Mouse (Mus musculus): ENCODE measurements around the gene Prox2.

Gene Prox2

GRCm38 (mm10) chr12:85131361-85131760 is 20.8 kb upstream of the Prox2 start:
- DNase-seq (ENCODE audit: low spot score in 2 of 2), result no peak

- DNase-seq (ENCODE audit: low spot score in 2 of 2), result no peak
Measured at GRCm38 (mm10) chr12:85129426-85129978, 18.9 kb upstream of the Prox2 start.

- no peak for DNase-seq (ENCODE audit: low spot score in 2 of 2)
Measured at GRCm38 (mm10) chr12:85126986-85127603, 16.5 kb upstream of the Prox2 start.

GRCm38 (mm10) chr12:85124751-85125150 is 14.2 kb upstream of the Prox2 start:
- DNase-seq (ENCODE audit: low spot score in 2 of 2), result no peak

- DNase-seq (ENCODE audit: low spot score in 2 of 2), result no peak
Measured at GRCm38 (mm10) chr12:85123645-85124044, 13.1 kb upstream of the Prox2 start.

GRCm38 (mm10) chr12:85123108-85123530 is 12.6 kb upstream of the Prox2 start:
- no peak for DNase-seq (ENCODE audit: low spot score in 2 of 2)

GRCm38 (mm10) chr12:85121806-85122459 is 11.4 kb upstream of the Prox2 start:
- no peak for DNase-seq (ENCODE audit: low spot score in 2 of 2)

GRCm38 (mm10) chr12:85115678-85116077 is 5.1 kb upstream of the Prox2 start:
- DNase-seq (ENCODE audit: low spot score in 2 of 2), result no peak

- no peak for DNase-seq (ENCODE audit: low spot score in 2 of 2)
Measured at GRCm38 (mm10) chr12:85113917-85114316, 3.4 kb upstream of the Prox2 start.

GRCm38 (mm10) chr12:85113337-85113736 is 2.8 kb upstream of the Prox2 start:
- DNase-seq (ENCODE audit: low spot score in 2 of 2), result no peak

GRCm38 (mm10) chr12:85112550-85113251 is 2.1 kb upstream of the Prox2 start:
- no peak for DNase-seq (ENCODE audit: low spot score in 2 of 2)

- no peak for DNase-seq (ENCODE audit: low spot score in 2 of 2)
Measured at GRCm38 (mm10) chr12:85110011-85110697, 405 bp downstream of the Prox2 start.

- DNase-seq (ENCODE audit: low spot score in 2 of 2), result no peak
Measured at GRCm38 (mm10) chr12:85109426-85109825, 1.1 kb downstream of the Prox2 start.

- no peak for DNase-seq (ENCODE audit: low spot score in 2 of 2)
Measured at GRCm38 (mm10) chr12:85108643-85109042, 1.9 kb downstream of the Prox2 start.

- DNase-seq (ENCODE audit: low spot score in 2 of 2), result no peak
Measured at GRCm38 (mm10) chr12:85106292-85106691, 4.3 kb downstream of the Prox2 start.

- DNase-seq (ENCODE audit: low spot score in 2 of 2), result no peak
Measured at GRCm38 (mm10) chr12:85104789-85105188, 5.8 kb downstream of the Prox2 start.

GRCm38 (mm10) chr12:85103096-85103495 is 7.5 kb downstream of the Prox2 start:
- no peak for DNase-seq (ENCODE audit: low spot score in 2 of 2)

- no peak for DNase-seq (ENCODE audit: low spot score in 2 of 2)
Measured at GRCm38 (mm10) chr12:85101521-85102106, 8.9 kb downstream of the Prox2 start.

GRCm38 (mm10) chr12:85101001-85101400 is 9.6 kb downstream of the Prox2 start:
- DNase-seq (ENCODE audit: low spot score in 2 of 2), result no peak

- DNase-seq (ENCODE audit: low spot score in 2 of 2), result no peak
Measured at GRCm38 (mm10) chr12:85095859-85096258, 14.7 kb downstream of the Prox2 start.

- DNase-seq (ENCODE audit: low spot score in 2 of 2), result no peak
Measured at GRCm38 (mm10) chr12:85095146-85095545, 15.4 kb downstream of the Prox2 start.

- DNase-seq (ENCODE audit: low spot score in 2 of 2), result no peak
Measured at GRCm38 (mm10) chr12:85094706-85095105, 15.9 kb downstream of the Prox2 start.
